Mouse (Mus musculus): ENCODE data around the gene Hs3st2.
"Not testable (repeated sequence)": the region's sequence is repeated elsewhere in the genome, so short reads cannot be mapped to it uniquely, and the experiment has no call there.

The Hs3st2 gene

GRCm38 (mm10) chr7:121391225-121391983 lies at the start of gene Hs3st2:
Hs3st2 (plus strand) TSS chr7:121391859.
- peak; percentile 35 to 77 for DNase-seq (ENCODE audit: low spot score in 2 of 2)

GRCm38 (mm10) chr7:121348284-121348963 lies 43.2 kb upstream of the Hs3st2 start:
- no peak for DNase-seq (ENCODE audit: low spot score in 2 of 2)

GRCm38 (mm10) chr7:121351688-121352087 lies 40.0 kb upstream of the Hs3st2 start:
- DNase-seq (ENCODE audit: low spot score in 2 of 2), result no peak

- DNase-seq (ENCODE audit: low spot score in 2 of 2), result not testable (repeated sequence)
Measured at GRCm38 (mm10) chr7:121361448-121361847, 30.2 kb upstream of the Hs3st2 start.

- DNase-seq (ENCODE audit: low spot score in 2 of 2), result no peak
Measured at GRCm38 (mm10) chr7:121365584-121365983, 26.1 kb upstream of the Hs3st2 start.

- DNase-seq (ENCODE audit: low spot score in 2 of 2), result no peak
Measured at GRCm38 (mm10) chr7:121367185-121367584, 24.5 kb upstream of the Hs3st2 start.

GRCm38 (mm10) chr7:121371990-121372389 lies 19.7 kb upstream of the Hs3st2 start:
- DNase-seq (ENCODE audit: low spot score in 2 of 2), result no peak

- DNase-seq (ENCODE audit: low spot score in 2 of 2), result no peak
Measured at GRCm38 (mm10) chr7:121375456-121375855, 16.2 kb upstream of the Hs3st2 start.

- DNase-seq (ENCODE audit: low spot score in 2 of 2), result no peak
Measured at GRCm38 (mm10) chr7:121378942-121379341, 12.7 kb upstream of the Hs3st2 start.

- peak in 1 of 2 experiments; percentile 61 for DNase-seq (ENCODE audit: low spot score in 2 of 2)
Measured at GRCm38 (mm10) chr7:121391984-121392739, 503 bp downstream of the Hs3st2 start.

- no peak for DNase-seq (ENCODE audit: low spot score in 2 of 2)
Measured at GRCm38 (mm10) chr7:121392740-121392993, 1.0 kb downstream of the Hs3st2 start.

- DNase-seq (ENCODE audit: low spot score in 2 of 2), result no peak
Measured at GRCm38 (mm10) chr7:121393884-121394283, 2.2 kb downstream of the Hs3st2 start.

GRCm38 (mm10) chr7:121394875-121395274 lies 3.2 kb downstream of the Hs3st2 start:
- DNase-seq (ENCODE audit: low spot score in 2 of 2), result no peak

- no peak for DNase-seq (ENCODE audit: low spot score in 2 of 2)
Measured at GRCm38 (mm10) chr7:121410716-121411506, 19.3 kb downstream of the Hs3st2 start.

GRCm38 (mm10) chr7:121411507-121411898 lies 19.8 kb downstream of the Hs3st2 start:
- no peak for DNase-seq (ENCODE audit: low spot score in 2 of 2)

GRCm38 (mm10) chr7:121436884-121437283 lies 45.2 kb downstream of the Hs3st2 start:
- DNase-seq (ENCODE audit: low spot score in 2 of 2), result no peak

GRCm38 (mm10) chr7:121441186-121441585 lies 49.5 kb downstream of the Hs3st2 start:
- no peak for DNase-seq (ENCODE audit: low spot score in 2 of 2)

GRCm38 (mm10) chr7:121444336-121444735 lies 52.7 kb downstream of the Hs3st2 start:
- no peak for DNase-seq (ENCODE audit: low spot score in 2 of 2)

- peak in 1 of 2 experiments; percentile 34 for DNase-seq (ENCODE audit: low spot score in 2 of 2)
Measured at GRCm38 (mm10) chr7:121446281-121446680, 54.6 kb downstream of the Hs3st2 start.

GRCm38 (mm10) chr7:121450951-121451843 lies 59.5 kb downstream of the Hs3st2 start:
- no peak for DNase-seq (ENCODE audit: low spot score in 2 of 2)

- DNase-seq (ENCODE audit: low spot score in 2 of 2), result no peak
Measured at GRCm38 (mm10) chr7:121456716-121457115, 65.1 kb downstream of the Hs3st2 start.

All from spleen, postnatal 4 days (tissue).